Mouse (Mus musculus): ENCODE results near the gene Plch1. TPM values are rescaled to one million over a fixed set of nuclear protein-coding genes. Genes with fewer than 3 reads are reported as not detected.

The Plch1 gene
- total RNA-seq (2023), result 3.6 TPM

DNA sequence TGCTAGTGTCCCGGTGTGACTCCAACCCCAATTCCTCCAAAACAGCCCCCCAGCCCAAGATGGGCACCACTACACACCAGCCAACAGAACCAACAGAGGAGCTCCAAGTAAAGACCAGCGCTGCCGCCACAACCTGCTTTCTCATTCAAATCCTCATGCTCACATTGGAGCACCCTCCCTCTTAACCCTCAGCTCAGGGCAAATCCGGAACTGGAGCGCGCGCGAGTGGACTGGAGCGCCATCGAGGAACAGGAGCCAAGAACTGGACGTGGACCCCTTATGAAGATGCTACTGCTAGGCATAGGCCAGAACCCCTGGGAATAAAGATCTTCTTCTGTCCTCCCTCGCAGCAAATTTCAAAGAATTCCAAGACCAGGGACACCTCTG lies at the start of gene Plch1:
Gene Plch1 (minus strand): TSS at position 164 of the 387 bp plus-strand sequence.

DNA sequence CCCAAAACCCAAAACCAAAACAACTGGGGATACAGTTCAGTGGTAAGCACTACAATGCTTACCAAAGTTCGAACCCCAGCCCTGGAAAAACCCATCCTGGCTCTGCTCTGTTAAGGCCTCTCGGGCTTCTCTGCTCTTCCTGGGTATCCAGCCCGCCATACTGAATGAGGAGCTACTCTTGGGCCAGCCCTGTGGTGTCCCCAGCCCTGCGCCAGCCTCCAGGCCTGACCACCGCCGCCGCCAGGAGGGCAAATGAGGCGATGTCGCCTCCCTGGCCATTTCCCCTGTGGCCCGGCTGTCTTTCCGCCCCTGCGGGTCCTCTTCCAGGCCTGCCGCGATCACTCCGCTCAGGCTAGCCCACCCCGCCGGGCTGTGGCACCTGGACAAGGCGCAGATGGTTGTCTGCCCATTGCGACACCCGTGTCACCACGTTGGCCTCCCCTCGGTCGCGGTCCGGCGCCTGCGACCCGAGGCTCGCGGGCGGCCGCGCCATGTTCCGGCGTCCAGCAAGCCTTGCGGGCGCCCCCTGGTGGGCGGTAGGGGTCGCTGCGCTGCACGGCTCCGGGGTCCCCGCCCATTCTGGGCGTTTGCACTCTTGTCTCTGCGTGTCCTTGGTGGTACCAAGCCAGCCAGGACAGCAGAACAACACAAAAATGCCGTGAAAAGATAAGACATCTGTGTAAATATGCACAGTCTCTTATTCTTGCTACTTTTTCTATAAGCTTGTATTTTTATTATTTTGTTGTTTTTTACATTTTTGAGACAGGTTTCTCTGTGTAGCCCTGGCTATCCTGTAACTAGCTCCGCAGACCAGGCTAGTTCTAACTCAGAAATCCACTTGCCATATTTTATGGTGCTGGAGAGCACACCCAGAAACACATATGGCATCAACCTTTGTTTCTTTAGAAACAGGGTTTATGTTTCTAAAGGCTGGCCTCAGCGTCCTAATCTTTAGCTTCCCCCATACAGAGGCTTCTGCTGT lies 29.9 kb upstream of the Plch1 start, which contains the start of gene E130311K13Rik:
Gene E130311K13Rik (minus strand): TSS at position 595 of the 982 bp plus-strand sequence.

Other genes with a start within 250 kb of the Plch1 start
- gene E130311K13Rik, start 30.0 kb upstream of the Plch1 start, total RNA-seq (2023), result 4.1 TPM
- 11.6 TPM for gene Slc33a1, start 65.3 kb upstream of the Plch1 start, total RNA-seq (2023)
- 17.0 TPM for gene Gmps, start 76.6 kb upstream of the Plch1 start, total RNA-seq (2023)
- gene Vmn2r1, start 182.1 kb upstream of the Plch1 start, total RNA-seq (2023), result not detected
- gene Vmn2r2, start 242.5 kb upstream of the Plch1 start, total RNA-seq (2023), result not detected

All from CD4-positive naive resting alpha-beta T cell, adult 57 days (primary cell).